Comparison of ENCODE assay signal across 8 mouse cellular contexts in the genomic region with DNA sequence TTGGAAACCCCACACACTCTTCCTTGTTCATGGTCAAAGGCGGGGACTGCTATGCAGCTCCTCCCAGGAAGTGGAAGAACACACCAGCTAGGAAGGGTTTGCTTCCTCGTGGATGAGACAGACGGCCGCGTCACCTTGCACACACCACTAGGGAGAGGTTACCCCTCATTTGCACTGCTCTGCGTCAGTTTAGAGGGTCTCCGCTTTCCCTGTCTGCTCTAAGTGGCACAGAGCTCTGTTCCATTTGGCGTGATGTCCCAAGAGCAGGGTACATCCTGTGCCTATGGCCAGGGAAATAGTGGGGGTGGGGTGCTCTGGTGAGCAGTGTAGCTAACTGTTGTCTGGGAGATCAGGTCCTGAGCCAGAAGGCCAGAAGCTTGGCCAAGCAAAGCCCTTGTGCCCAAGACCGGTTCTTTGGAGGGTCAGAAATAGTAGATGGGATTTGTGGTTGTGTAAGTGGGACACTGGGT. TPM values are rescaled to one million over a fixed set of nuclear protein-coding genes. Genes with fewer than 3 reads are reported as not detected.
DNase-seq lines count a peak whose midpoint lies in the region; ATAC-seq and TF ChIP-seq lines count a peak whose summit lies in the region.

No protein-coding gene starts in this region.

- 79% methylated on average over 9 of the region's 9 CpGs for WGBS in forebrain, embryonic 15.5 days
- 75% methylated on average over 9 of the region's 9 CpGs for WGBS in neural tube, embryonic 15.5 days

- H3K27ac ChIP-seq in gastrocnemius, adult 2 months = peak overlapping the region; percentile 100
- peak overlapping the region; percentile 25; the same call in 1 of the 2 replicates for H3K27ac ChIP-seq in forebrain, embryonic 15.5 days (replicated peaks)
- peak overlapping the region; percentile 74 for H3K27ac ChIP-seq in neural tube, embryonic 15.5 days (replicated peaks)

- intact Hi-C loops in gastrocnemius, adult 2 months (cut with DNase I) = no loop called here

- peak overlapping the region; percentile 44 for H3K4me3 ChIP-seq in gastrocnemius, adult 2 months
- peak overlapping the region; percentile 50 for H3K4me3 ChIP-seq in E14TG2a.4 (replicated peaks; ENCODE audit: low read length)
- H3K4me3 ChIP-seq in forebrain, embryonic 15.5 days = no peak overlapping the region
- H3K4me3 ChIP-seq in neural tube, embryonic 15.5 days (replicated peaks) = no peak overlapping the region

- peaks cover 15% of the 10 kb centered on the region for H3K27me3 ChIP-seq in E14TG2a.4 (ENCODE audit: insufficient read depth, low read length)
- no peaks in the 10 kb centered on the region for H3K27me3 ChIP-seq in forebrain, embryonic 15.5 days
- no peaks in the 10 kb centered on the region for H3K27me3 ChIP-seq in neural tube, embryonic 15.5 days (replicated peaks)

- H3K9me3 ChIP-seq in E14TG2a.4 (ENCODE audit: low read length) = no peaks in the 10 kb centered on the region
- H3K9me3 ChIP-seq in forebrain, embryonic 15.5 days = no peaks in the 10 kb centered on the region
- H3K9me3 ChIP-seq in neural tube, embryonic 15.5 days (replicated peaks) = no peaks in the 10 kb centered on the region

- no peak overlapping the region; the same call in 1 of the 2 replicates for H3K9ac ChIP-seq in forebrain, embryonic 15.5 days (replicated peaks)
- no peak overlapping the region for H3K9ac ChIP-seq in neural tube, embryonic 15.5 days (replicated peaks)

- H3K4me1 ChIP-seq in E14TG2a.4 (replicated peaks; ENCODE audit: low read depth, low read length) = peaks cover 75% of the 10 kb centered on the region
- peaks cover 57% of the 10 kb centered on the region for H3K4me1 ChIP-seq in forebrain, embryonic 15.5 days
- peaks cover 64% of the 10 kb centered on the region for H3K4me1 ChIP-seq in neural tube, embryonic 15.5 days

- TF ChIP-seq CTCF in gastrocnemius, adult 2 months (IDR thresholded peaks at IDR 0.05) = no peak
- no peak for TF ChIP-seq CTCF in E14TG2a.4 (conservative IDR thresholded peaks at IDR 0.05; ENCODE audit: low read length)

- H3K36me3 ChIP-seq in E14TG2a.4 (ENCODE audit: insufficient read depth, low read length) = peaks cover 5% of the 10 kb centered on the region; the same call in 1 of the 2 replicates
- peaks cover 38% of the 10 kb centered on the region for H3K36me3 ChIP-seq in forebrain, embryonic 15.5 days
- H3K36me3 ChIP-seq in neural tube, embryonic 15.5 days = peaks cover 42% of the 10 kb centered on the region

- H3K4me2 ChIP-seq in forebrain, embryonic 15.5 days (replicated peaks) = no peak overlapping the region
- H3K4me2 ChIP-seq in neural tube, embryonic 15.5 days = no peak overlapping the region

- no peak for ATAC-seq in forebrain, embryonic 15.5 days (replicated peaks)
- no peak for ATAC-seq in neural tube, embryonic 15.5 days (ENCODE audit: low FRiP score)

- peak; percentile 71 for DNase-seq in gastrocnemius, adult 2 months
- DNase-seq in gastrocnemius, postnatal 4 days (ENCODE audit: low spot score in 2 of 2) = no peak
- peak; percentile 37 for DNase-seq in kidney, postnatal 10 days
- no peak for DNase-seq in thymus, postnatal 14 days
- no peak for DNase-seq in MN1 (ENCODE audit: low spot score)

RNA-seq across cellular contexts. Expression of a gene that starts 13.7 kb away (rescaled TPM):
- total RNA-seq in gastrocnemius, adult 2 months (2021) = 10 to 100 TPM; 78.8 to 96.8 TPM
- total RNA-seq in gastrocnemius, postnatal 4 days (2021) = 100 to 1,000 TPM; 225 TPM
- 164 and 166 TPM in 2 replicates for polyA plus RNA-seq in forebrain, embryonic 15.5 days (2015; fragmentation: Nextera tagmentation; extraction: Ambion mirVana)
- polyA plus RNA-seq in neural tube, embryonic 15.5 days (2015; fragmentation: Nextera tagmentation; extraction: Ambion mirVana) = 104 and 125 TPM in 2 replicates

RNA-seq across cellular contexts. Expression of a gene that starts 20.9 kb away (rescaled TPM):
- 100 to 1,000 TPM in 1 of 2 experiments, 10 to 100 TPM in 1; 56.3 to 152 TPM for total RNA-seq in gastrocnemius, adult 2 months (2021)
- total RNA-seq in gastrocnemius, postnatal 4 days (2021) = 10 to 100 TPM; 26.7 to 34.2 TPM
- 3.6 TPM in 2 replicates for polyA plus RNA-seq in forebrain, embryonic 15.5 days (2015; fragmentation: Nextera tagmentation; extraction: Ambion mirVana)
- 3.8 and 4.0 TPM in 2 replicates for polyA plus RNA-seq in neural tube, embryonic 15.5 days (2015; fragmentation: Nextera tagmentation; extraction: Ambion mirVana)

RNA-seq across cellular contexts. Expression of a gene that starts 25.0 kb away (rescaled TPM):
- 10 to 100 TPM; 52.0 to 58.4 TPM for total RNA-seq in gastrocnemius, adult 2 months (2021)
- total RNA-seq in gastrocnemius, postnatal 4 days (2021) = 10 to 100 TPM; 47.8 to 58.0 TPM
- polyA plus RNA-seq in forebrain, embryonic 15.5 days (2015; fragmentation: Nextera tagmentation; extraction: Ambion mirVana) = 85.1 and 93.6 TPM in 2 replicates
- polyA plus RNA-seq in neural tube, embryonic 15.5 days (2015; fragmentation: Nextera tagmentation; extraction: Ambion mirVana) = 59.6 and 60.9 TPM in 2 replicates

RNA-seq across cellular contexts. Expression of a gene that starts 41.1 kb away (rescaled TPM):
- total RNA-seq in gastrocnemius, adult 2 months (2021) = 10 to 100 TPM; 51.8 to 69.4 TPM
- 10 to 100 TPM; 79.3 to 83.9 TPM for total RNA-seq in gastrocnemius, postnatal 4 days (2021)
- polyA plus RNA-seq in forebrain, embryonic 15.5 days (2015; fragmentation: Nextera tagmentation; extraction: Ambion mirVana) = 30.2 and 31.7 TPM in 2 replicates
- 27.5 and 30.1 TPM in 2 replicates for polyA plus RNA-seq in neural tube, embryonic 15.5 days (2015; fragmentation: Nextera tagmentation; extraction: Ambion mirVana)

RNA-seq across cellular contexts. Expression of a gene that starts 50.5 kb away (rescaled TPM):
- 10 to 100 TPM; 17.4 to 21.9 TPM for total RNA-seq in gastrocnemius, adult 2 months (2021)
- total RNA-seq in gastrocnemius, postnatal 4 days (2021) = 10 to 100 TPM; 28.3 to 31.6 TPM
- polyA plus RNA-seq in forebrain, embryonic 15.5 days (2015; fragmentation: Nextera tagmentation; extraction: Ambion mirVana) = 53.5 and 53.9 TPM in 2 replicates
- polyA plus RNA-seq in neural tube, embryonic 15.5 days (2015; fragmentation: Nextera tagmentation; extraction: Ambion mirVana) = 44.3 and 46.8 TPM in 2 replicates

Comparison
In these comparisons a context has a peak if more than half of its experiments do, and no peak if none do; other contexts are left out.
1. DNase-seq: peak in gastrocnemius, adult 2 months (single experiment) and kidney, postnatal 10 days (single experiment); none in gastrocnemius, postnatal 4 days (0 of 2), thymus, postnatal 14 days (single experiment) and MN1 (single experiment).
2. H3K27ac ChIP-seq: peak in every context shown above with its lines; median percentile 100 in gastrocnemius, adult 2 months; 74 in neural tube, embryonic 15.5 days; 25 in forebrain, embryonic 15.5 days.
3. H3K4me3 ChIP-seq: peak in gastrocnemius, adult 2 months (single experiment) and E14TG2a.4 (single experiment); none in forebrain, embryonic 15.5 days (single experiment) and neural tube, embryonic 15.5 days (single experiment).